Mouse (Mus musculus) heart, postnatal 36 days (tissue): ENCODE measurements around the gene Crat. TPM values are rescaled to one million over a fixed set of nuclear protein-coding genes. Genes with fewer than 3 reads are reported as not detected.

Source experiments
- DNase-seq, 2 experiments: peaks; one replicate each; pipeline ENCODE4 v3.0.0; 2021 to 2022
- intact Hi-C: fragments of 180-260 bp; cut with DNase I; formaldehyde crosslinking; loops from one replicate; pipeline ENCODE4 v1.15.1; 2025
- total RNA-seq, 2 experiments: library from RNA; stranded (reverse); gene quantifications; 2 replicates each; pipeline ENCODE4 v1.2.3; 2021

Gene Crat
- total RNA-seq, result 100 to 1,000 TPM; 496 to 534 TPM

DNA sequence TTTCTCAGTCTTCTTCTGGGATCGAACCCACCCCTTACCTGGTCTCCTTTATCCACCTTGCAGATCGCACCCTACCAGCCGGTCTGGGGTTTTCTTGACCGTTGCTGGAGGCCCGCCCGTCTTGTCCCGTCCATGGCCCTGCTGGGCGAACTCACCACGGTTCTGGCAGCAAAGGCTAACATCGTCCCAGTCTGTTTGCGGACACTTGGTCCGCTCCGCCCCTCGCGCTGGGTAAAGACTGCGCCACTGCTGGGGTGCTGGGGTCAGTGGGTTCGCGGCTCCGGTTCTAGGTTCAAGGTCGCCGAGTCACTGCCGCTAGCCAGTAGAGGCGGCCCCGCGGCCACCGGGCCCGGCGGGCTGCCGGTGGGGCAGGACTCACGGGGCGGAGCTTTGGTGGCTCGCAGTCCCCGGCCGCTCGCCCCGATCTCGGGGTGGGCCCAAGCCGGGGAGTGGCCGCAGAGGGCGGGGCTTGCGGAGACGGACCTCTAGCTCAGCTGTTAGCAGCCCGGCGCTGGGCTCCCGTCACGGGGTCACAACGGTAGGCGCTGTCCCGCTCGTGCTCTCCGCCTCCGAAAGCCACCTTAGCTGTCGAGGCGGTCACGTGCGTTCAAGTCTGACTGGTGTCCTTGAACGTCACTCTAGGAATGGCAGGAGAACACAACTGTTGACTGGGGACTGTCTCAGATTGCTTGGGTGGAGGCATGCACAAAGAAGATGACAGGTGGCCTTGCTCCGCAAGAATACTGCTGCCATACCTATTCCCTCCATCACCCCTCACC lies at the start of gene Crat:
TSS of gene Crat (minus strand) at position 657 of the 779 bp plus-strand sequence.
- DNase-seq, result peak; percentile 93 to 95
- intact Hi-C loops, result loop anchor here (2.0 kb wide), 1 partner anchor 49 kb away; no protein-coding TSS in a partner anchor

DNA sequence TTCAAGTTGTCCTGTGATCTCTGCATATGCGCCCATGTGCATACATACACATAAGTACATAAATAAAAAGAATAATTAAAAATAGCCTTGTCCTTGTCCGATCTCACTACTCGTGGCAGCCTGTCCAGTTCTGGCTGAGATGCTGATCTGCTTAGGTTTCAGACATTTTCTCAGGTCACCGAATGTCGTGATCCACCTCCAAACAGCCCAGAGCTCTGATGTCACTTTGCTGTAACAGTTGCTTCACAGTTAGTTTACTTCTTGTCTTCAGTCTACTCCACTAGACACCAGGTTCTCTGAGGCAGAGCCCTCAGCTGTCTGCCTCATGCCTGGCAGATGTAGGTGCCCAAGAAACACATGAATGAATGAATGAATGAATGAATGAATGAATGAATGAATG lies 48.8 kb upstream of the Crat start:
- DNase-seq, result no peak
- intact Hi-C loops, result no loop called here

DNA sequence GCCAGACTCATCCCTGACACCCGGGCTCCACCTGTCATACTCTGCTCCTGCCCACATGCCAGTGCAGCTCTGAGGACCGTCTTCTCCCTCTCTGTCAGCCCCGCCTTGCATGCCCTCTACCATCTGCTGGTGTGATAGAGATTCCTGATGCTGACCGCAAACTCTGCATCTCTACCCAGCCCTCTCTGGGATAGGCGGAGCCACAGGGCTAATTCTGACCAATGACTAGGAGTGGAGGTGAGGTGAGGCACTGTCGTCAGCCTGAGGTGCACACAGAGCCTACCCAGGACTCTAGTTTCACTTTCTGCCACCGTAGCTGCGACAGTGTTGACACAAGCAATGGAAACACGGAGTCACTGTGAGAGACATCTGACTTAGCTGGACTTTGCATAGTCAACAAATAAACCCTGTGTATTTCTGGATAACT lies 48.3 kb upstream of the Crat start:
- DNase-seq, result peak; percentile 60 to 66
- intact Hi-C loops, result no loop called here

DNA sequence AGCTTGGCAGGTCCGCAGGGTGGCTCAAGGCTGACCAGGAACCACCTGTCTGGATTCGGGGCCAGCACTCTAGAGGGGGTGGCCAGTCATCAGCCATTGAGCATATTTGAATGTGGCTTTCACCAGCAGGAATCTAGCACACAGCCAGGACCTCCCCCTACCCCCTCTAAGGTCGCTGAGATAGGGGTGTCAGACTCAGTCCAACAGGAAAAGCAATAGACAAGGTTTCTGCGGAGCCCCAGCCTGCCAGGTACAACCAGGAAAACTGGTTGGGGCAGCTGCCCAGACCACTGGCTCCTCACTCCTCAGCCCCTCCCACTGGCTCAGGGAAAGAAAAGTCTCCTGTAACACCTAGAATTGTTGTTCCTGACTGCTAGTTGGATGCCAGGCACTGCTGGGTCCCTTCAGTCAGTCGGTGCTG lies 47.7 kb upstream of the Crat start:
- intact Hi-C loops, result no loop called here
- DNase-seq, result no peak

DNA sequence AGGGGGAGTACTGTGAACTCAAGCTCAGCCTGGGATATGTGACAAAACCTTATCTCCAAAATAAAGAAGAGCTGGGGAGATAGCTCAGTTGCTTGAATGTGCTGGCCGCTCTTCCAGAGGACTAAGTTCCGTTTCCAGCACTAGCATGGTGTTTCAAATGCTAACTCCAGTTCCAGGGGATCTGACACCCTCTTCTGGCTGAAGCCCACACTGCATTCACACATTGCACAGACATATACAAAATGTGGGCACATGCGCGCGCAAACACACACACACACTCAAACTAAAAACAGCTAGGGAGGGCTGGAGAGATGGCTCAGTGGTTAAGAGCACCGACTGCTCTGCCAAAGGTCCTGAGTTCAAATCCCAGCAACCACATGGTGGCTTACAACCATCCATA lies 43.6 kb upstream of the Crat start:
- DNase-seq, result no peak
- intact Hi-C loops, result no loop called here

DNA sequence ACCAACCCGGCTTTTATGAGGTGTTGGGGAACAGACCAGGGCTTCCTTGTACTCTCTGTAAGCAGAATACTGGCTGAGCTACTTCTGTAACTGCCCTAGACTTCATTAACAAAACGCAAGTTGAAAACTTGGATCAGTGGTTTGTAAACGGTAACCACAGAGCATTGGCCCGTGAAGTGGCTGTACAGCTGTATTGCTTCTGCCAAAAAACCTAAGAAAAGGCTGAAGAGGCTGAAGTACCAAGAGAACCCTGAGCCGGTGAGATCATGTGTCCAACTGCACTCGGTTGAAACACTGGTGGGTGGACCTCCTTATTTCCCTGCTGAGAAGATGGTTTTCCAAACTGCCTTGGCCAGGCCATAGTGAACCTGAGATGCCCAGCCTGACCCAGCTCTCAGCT lies 42.7 kb upstream of the Crat start:
- intact Hi-C loops, result no loop called here
- no peak for DNase-seq

DNA sequence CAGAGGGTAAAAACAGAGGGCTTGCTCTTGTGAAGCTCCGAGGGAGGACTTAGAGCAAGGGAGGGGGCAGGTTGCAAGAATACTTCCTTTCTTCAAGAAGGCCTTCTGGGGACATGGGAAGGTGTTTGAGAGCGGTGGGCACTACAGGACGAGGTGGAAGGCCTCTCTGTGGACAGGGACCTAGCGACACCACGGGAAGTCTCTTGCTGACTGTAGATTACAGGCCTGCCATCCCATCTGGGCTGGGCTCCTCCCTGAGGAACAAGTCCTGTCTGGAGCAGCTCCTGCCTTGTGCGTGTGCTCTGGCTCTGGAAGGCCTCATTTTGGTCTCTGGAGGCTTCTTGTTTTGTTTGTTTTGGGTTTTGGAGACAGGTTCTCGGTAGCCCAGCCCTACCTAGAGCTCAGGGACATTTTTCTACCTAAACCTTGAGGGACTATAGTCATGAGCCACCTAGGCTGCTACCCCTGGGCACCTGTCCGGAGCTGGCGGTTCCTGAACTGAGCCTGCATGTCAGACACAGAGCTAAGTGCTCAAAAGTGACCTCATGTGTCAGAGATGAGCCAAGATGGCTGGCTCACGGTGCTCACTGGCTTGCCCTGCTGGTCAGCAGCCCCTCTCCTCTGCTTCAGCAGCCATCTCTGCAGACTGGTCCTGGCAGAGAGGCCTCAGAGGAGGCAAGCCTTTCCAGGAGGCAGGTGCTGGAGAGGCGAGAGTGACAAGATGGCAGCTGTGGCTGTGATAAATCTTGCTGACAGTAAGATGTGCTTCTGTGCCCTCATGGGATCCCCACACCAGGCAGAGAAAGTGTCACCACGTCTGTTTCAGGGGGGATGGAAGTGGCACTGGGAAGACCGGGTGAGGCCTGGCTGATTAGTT lies 40.7 kb upstream of the Crat start:
- intact Hi-C loops, result no loop called here
- DNase-seq, result no peak

DNA sequence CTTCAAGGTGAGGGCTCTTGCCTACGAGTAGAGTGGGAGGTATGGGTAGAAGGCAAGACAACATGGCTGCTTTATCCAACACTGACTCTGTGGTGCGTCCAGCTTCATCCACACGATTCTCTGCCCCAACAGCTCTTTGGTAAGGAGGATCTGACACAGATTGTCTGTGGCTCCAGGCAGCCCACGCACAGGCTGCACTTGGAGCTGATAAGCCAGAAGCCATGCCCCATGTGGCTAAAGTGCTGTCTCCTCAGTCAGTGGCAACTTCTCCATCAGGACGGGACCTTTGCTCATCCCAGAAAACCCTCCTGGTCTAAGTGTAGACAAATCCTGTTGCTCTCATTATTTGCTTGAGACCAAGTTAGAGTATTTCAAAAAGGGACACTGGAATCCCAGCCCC lies 39.0 kb upstream of the Crat start:
- intact Hi-C loops, result no loop called here
- DNase-seq, result no peak

DNA sequence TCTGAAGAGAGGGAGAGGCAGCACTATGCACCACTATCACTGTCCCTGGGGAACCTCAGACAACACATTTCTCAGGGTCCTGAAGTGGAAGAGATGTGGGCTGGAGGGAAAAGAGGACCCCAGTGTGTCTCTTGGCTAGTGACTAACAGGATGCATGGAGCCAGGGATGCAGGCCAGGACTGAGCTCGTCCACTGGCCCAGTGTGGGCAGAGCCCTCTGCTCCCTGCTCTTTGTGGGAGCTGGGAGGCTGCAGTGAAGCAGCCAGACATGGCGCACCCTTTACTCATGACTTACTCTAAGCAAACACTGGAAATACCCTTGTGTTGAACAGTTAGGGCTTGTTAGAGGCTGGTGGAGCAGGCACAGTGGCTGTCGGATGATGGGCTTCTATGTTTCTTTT lies 38.0 kb upstream of the Crat start:
- intact Hi-C loops, result no loop called here
- DNase-seq, result no peak

DNA sequence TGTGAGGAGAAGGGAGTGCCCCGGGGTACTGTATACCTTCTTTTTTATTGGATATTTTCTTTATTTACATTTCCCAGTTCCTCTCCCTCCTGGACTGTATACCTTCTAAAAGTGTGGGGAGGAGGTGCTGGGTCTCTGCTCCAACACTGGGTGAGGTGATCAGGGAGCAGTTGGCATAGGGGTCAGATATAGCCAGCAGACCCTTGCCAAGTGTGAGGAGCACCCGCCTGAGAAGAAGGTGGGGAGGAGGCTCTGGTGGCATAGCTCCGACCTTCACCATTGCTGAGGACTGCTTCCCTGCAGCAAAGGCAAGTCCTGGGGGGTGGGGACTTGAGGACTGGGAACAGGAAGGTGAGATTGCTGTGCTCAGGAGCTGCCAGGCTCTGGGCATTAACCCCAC lies 35.9 kb upstream of the Crat start:
- DNase-seq, result no peak
- intact Hi-C loops, result no loop called here

DNA sequence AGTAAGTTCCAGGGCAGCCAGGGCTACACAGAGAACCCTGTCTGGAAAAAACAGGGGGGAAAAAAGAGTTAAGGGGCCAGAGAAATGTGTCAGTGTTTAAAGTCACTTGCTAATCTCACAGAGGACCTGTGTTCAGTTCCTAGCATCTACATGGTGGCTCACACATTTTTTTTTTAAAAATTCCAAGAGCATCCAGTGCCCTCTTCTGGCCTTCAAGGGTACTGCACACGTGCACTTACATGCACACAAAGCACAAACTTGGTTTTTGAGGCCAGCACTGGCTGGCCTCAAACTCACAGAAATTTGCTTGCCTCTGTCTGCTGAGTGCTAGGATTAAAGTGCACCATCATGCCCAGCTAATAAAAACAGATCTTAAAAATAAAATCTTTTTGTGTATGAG lies 34.9 kb upstream of the Crat start:
- DNase-seq, result no peak
- intact Hi-C loops, result no loop called here

DNA sequence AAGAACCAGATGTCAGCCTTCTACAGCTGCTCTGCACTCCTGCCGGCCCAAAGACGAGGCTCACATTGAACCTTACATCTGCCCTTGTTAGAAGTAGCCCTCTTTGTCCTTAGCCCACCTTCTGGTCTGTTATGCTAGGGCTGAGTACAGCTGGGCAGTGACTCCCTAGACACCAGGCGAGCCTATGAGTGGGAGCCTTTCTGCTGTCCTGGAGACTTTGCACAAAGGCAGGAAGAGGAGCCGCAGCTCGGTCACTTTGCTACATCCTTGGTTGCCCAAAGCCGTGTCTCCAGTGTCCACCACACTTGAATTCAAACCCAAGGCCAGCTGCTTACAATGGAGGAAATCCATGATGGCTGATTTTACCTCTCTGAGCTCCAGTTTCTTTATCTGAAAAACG lies 32.8 kb upstream of the Crat start:
- DNase-seq, result no peak
- intact Hi-C loops, result no loop called here

DNA sequence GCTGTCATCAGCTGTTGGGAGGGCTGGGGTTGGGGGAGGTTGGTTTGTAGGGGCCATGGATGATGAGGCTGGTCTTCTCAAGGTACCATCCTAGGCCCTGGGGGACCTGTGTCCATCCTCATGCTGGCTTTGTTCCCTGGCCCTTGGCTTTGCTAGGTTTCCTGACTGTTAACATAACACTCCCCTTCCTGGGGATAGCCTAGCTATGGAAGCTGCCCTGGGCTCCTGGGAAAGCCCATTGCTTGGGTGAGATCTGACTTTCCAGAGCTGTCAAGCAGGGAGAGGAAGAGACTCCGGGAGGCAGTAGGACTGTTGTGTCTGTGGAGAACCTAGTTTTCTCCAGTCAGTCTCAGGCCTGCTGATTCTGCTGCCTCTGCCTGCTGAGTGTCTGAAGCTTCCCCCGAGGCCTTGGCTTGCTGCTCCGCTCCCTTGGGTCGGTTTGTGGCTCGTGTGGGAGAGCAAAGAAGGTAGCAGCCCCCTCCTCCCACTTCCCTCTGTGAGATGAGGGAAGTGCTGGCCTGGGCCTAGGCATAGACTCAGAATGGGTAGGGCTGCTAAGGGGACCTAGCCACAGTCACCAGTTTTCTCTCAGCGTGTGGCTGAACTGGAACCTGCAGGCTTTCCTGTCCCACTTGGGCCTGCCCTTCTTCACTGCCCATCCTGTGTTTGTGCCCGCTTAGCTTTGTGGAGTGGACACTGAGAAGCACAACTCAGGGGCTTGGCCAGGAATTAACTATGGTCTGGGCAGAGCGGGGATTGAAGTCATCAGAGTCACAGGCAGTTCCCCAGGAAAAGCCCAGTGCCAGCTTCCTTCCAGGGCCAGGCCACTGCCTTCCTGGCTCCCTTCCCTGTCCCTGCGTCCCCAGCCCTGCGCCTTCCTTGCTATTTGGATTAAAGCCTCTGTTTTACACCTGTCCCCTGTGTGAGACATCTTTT lies 31.5 kb upstream of the Crat start:
- intact Hi-C loops, result loop anchor here (2.0 kb wide), 1 partner anchor 22 kb away; no protein-coding TSS in a partner anchor
- peak; percentile 42 to 44 for DNase-seq

DNA sequence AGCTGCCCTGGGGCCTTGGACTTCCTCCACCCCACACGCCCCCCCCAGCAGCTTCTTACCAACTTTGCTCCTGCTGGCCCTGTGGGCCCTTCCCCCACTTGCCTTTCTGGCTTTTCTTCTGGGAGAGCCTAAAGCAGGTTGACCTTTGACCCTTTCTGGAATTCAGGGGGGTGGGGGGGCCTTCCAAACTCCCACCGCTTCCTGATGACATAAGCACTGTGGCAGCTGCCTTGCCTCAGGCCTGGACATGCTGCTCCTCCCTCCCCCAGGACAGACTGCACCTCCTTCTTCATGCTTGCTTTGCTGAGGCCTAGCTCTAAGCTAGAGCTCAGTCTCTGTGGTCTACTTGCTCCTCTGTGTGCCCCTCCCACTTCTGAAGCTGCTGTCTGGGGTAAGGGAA lies 29.7 kb upstream of the Crat start:
- intact Hi-C loops, result no loop called here
- peak; percentile 34 to 43 for DNase-seq

DNA sequence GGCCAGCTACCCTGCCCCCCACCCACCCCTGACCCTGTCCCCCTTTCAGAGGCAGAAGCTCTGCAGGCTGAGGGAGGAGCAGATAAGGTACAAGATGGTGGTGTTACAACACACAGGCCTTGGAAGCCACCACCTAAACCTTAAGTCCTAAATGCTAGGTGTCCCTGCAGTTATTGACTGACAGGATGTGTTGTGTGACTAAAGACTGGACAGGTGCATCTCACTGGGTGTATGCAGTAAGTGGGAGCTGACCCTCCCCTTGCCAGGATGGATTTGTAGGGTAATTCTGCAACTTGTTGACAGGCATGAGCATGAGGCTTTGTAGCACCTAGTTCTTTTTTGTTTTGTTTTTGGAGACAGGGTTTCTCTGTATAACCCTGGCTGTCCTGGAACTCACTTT lies 28.8 kb upstream of the Crat start:
- DNase-seq, result no peak
- intact Hi-C loops, result loop anchor here (5.0 kb wide), 1 partner anchor 268 kb away; no protein-coding TSS in a partner anchor

DNA sequence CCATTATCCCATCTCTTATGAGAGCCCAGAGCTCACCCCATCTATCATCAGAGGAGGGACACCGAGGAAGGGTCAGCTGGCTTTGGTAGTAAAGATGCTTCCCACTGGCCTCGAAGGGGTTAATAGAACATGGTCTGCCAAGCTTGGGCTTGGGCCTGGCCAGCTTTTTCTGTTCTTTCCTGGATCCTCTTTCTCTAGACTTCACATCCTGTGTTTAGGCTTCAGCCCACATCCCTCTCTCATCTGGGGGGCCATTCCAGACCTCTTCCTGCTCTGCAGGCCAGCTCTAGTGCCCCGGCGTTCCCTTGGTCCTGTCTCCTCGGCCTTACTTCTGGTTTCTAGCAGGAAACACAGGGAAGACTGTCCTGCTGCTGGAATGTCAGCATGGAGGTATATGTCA lies 28.4 kb upstream of the Crat start:
- DNase-seq, result no peak
- intact Hi-C loops, result loop anchor here (5.0 kb wide), 1 partner anchor 268 kb away; no protein-coding TSS in a partner anchor

DNA sequence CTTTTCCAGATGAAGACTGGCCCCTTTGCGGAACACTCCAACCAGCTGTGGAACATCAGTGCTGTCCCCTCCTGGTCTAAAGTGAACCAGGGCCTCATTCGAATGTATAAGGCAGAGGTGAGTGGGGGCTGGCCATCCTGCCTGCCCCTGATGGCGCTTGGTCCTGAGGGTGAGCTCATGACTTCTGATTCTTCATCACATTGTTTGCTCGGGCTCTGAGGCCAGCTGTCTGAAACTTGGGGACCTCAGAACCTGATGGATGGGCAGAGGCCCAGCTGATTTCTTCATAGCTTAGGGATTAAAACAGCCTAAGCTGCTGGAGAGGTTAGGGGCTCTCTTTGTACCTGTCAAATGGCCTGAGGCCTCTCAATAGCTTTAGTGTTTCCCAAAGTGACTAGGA lies 27.7 kb upstream of the Crat start:
- peak; percentile 25 to 38 for DNase-seq
- intact Hi-C loops, result loop anchor here (1.0 to 5.0 kb wide), 2 partner anchors 154 to 269 kb away; no protein-coding TSS in a partner anchor

DNA sequence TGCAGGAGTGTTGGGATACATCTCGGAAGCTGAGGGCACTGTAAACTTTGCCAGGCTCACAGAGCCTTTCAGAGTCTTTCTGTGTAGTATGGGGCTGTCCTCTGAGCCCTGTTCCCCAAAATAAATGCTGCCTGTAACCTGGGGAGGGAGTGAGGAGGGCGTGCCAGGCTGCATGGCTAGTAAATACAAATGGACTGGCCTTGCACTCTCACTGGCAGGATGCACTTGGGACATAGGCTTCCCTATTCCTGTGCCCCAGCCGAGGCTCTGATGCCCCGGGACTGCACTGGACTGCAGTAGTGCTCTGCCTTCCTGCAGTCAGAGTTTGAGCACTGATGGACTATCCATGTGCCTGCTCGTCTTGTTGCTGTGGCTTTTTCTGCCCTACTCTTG lies 26.9 kb upstream of the Crat start:
- intact Hi-C loops, result loop anchor here (5.0 kb wide), 1 partner anchor 270 kb away; no protein-coding TSS in a partner anchor
- peak in 1 of 2 experiments; percentile 33 for DNase-seq

DNA sequence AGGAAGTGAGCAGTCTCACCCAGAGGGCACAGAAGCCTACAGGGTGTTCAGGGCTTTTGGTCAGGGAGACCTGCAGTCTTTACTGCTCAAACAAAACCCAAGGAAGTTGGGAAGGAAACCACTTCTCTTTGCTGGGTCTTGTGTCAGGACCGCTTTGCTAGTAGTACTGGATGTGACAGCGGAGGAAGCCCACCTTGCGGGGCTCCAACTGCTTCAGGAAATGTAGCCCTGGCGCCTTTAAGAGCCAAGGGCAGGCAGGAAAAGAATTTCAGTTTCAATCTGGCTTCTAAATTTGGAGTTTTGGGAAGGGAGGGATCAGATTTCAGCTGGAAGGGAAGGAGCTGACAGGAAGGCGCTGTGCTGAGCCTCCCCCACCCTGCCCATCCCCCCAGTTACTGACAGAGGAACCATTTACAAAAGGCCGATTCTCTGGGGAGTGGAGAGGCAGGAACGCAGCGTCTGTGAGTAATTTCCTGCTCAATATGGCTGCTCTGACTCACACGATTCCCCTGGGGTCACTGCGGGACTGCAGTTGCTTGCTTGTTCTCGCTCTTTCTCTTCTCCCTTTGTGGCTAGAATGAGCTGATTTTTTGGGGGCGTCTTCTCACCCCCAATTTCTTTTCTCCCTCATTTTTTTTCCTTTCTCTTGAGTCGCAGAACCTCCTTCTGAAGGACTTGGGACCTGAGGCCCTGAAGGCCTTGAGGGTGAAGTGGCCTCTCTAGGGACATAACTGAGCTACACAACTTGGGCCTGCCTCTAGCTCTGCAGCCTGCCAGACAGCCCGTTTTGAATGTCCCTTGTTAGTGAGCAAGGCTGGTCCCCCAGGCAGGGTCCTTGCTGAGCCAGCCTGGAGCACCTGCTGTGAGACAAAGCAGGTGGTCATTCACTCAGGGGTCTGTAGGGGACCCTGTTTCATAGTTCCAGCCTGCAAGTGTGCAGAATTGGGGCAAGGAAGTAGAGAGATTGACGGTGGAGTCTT lies 26.2 kb upstream of the Crat start:
- intact Hi-C loops, result loop anchor here (1.0 to 5.0 kb wide), 4 partner anchors 28 to 270 kb away; no protein-coding TSS in a partner anchor
- peak; percentile 83 to 84 for DNase-seq
